Mouse (Mus musculus) heart, embryonic 12.5 days (tissue): ENCODE results near the gene Rnase12. TPM values are rescaled to one million over a fixed set of nuclear protein-coding genes. Genes with fewer than 3 reads are reported as not detected.
"Not testable (repeated sequence)": the region's sequence is repeated elsewhere in the genome, so short reads cannot be mapped to it uniquely, and the experiment has no call there.

Experiments used
- ATAC-seq: fragments of 200-750 bp; cut with Nextera tagmentation; 2 replicates; pipeline ENCODE4 v1.8.0; 2017; ENCODE audit warnings: moderate TSS enrichment, moderate library complexity; ENCODE audit not compliant: insufficient number of reproducible peaks, low FRiP score
- H3K27ac ChIP-seq: fragments of 300-500 bp; sonication (generic); 2 replicates; pipeline ENCODE4 v1.5.1; 2016; ENCODE audit warnings: mild to moderate bottlenecking, moderate library complexity; ENCODE audit not compliant: poor library complexity, severe bottlenecking
- H3K27me3 ChIP-seq: fragments of 300-500 bp; sonication (generic); replicated peaks from 2 replicates; pipeline ENCODE4 v1.6.1; 2016; ENCODE audit warnings: mild to moderate bottlenecking, moderate library complexity
- H3K36me3 ChIP-seq: fragments of 300-500 bp; sonication (generic); 2 replicates; pipeline ENCODE4 v1.6.1; 2016; ENCODE audit warnings: mild to moderate bottlenecking, moderate library complexity
- H3K4me1 ChIP-seq: fragments of 300-500 bp; sonication (generic); replicated peaks from 2 replicates; pipeline ENCODE4 v1.6.1; 2016; ENCODE audit warnings: mild to moderate bottlenecking
- H3K4me2 ChIP-seq: fragments of 300-500 bp; sonication (generic); 2 replicates; pipeline ENCODE4 v1.6.1; 2016; ENCODE audit warnings: mild to moderate bottlenecking, moderate library complexity
- H3K4me3 ChIP-seq: fragments of 300-500 bp; sonication (generic); 2 replicates; pipeline ENCODE4 v1.5.1; 2016; ENCODE audit warnings: mild to moderate bottlenecking
- H3K9ac ChIP-seq: fragments of 300-500 bp; sonication (generic); 2 replicates; pipeline ENCODE4 v1.6.1; 2016; ENCODE audit warnings: mild to moderate bottlenecking, moderate library complexity
- H3K9me3 ChIP-seq: fragments of 300-500 bp; sonication (generic); replicated peaks from 2 replicates; pipeline ENCODE4 v1.6.1; 2016; ENCODE audit warnings: mild to moderate bottlenecking, moderate library complexity
- WGBS: fragments of 180-500 bp; shearing (Covaris S2); methylation state at CpG from one replicate; pipeline ENCODE4 v1.1.7; 2016; 5-methylcytosine and 5-hydroxymethylcytosine counted together
- polyA plus RNA-seq: library from polyadenylated mRNA; unstranded; fragments of >200 nt; fragmentation: Nextera tagmentation; extraction: Ambion mirVana; gene quantifications from 2 replicates; pipeline ENCODE4 v1.2.1, GENCODE M21; 2016

Gene Rnase12
- polyA plus RNA-seq, result 0.51 and 0.70 TPM in 2 replicates

DNA sequence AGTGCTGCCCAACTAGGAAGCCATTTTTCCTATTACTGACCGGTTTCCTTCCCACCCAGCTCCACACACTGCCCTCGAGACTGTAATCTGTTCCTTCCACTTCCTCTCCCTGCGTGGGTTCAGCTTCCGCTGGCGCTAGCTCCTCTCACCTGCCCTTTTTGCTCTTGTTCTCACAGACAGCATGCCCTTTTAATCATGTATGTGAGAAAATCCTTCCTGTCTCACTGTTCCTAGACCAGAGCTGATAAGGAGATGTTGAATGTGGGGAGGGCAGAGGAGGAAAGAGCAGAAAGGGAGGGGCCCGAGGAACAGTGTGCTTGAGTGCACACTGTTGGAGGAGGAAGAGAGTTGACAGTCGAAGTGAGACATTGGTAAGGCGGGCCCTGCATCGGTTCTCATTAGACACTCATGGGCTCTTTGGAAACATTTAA lies at the start of gene Rnase12:
TSS of gene Rnase12 (minus strand) at position 261 of the 431 bp plus-strand sequence.
- Histone ChIP-seq H3K27me3 (no peaks in the 10 kb centered on the region), H3K4me3 (no peak within 1 kb of the TSS), H3K4me1 (peaks cover 16% of the 10 kb centered on the region), H3K36me3 (no peaks in the 10 kb centered on the region), H3K4me2 (no peak within 1 kb of the TSS), H3K9me3 (no peaks in the 10 kb centered on the region), H3K27ac (no peak within 1 kb of the TSS), H3K9ac (no peak within 1 kb of the TSS)
- WGBS, result 39% methylated on average over 9 of the region's 9 CpGs
- 0 out of 2 replicates have a peak, but pooled peaks have one; percentile 62 for ATAC-seq

DNA sequence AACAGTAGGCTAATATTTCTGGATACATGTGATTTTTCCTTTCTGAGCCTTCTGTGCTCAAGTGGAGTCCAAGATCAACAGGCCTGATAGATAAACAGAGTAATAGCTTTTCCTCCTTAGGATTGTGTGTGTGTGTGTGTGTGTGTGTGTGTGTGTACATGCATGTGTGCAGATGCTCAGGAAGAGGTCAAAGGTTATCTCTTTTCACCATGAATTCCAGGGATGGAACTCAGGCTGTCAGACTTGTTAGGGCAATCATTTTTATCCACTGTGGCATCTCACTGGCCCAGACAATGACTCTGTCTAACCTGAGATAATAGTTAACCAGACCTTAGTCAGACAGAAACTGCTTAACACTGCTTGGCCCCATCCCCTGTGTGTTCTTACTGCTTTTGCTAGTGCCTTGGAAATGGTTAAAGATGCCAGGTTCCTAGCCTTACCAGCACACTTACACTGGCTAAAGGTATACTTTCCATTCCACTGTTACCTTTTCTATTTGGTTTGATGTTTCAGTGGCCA lies 49.0 kb upstream of the Rnase12 start:
- Histone ChIP-seq H3K9me3 (no peaks in the 10 kb centered on the region), H3K27me3 (no peaks in the 10 kb centered on the region), H3K4me3 (no peak overlapping the region), H3K9ac (no peak overlapping the region), H3K4me2 (no peak overlapping the region), H3K36me3 (no peaks in the 10 kb centered on the region), H3K27ac (no peak overlapping the region), H3K4me1 (no peaks in the 10 kb centered on the region)
- ATAC-seq, result no peak

DNA sequence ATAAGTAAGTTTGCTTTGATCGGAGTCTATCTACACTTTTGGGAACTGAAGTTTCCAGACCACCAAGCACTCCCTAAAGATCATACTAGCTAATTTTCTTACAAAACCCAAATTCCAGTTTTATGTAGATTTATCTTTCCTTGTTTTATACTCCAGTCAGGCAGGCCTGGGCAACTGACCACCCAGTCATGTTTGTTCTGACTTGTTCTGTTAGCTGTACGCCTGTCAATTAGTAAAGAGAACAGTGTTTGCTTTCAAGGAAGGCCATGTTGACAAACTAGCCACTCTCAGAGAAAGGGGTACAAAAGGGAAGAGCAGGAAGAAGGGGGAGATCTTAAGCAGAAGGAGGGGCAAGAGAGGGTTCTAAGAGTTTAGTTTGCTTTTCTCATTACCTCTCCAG lies 46.9 kb upstream of the Rnase12 start:
- H3K4me3 ChIP-seq, result no peak overlapping the region
- 82% methylated on average over 2 of the region's 2 CpGs for WGBS
- no peak for ATAC-seq
- H3K27ac ChIP-seq, result no peak overlapping the region
- H3K27me3 ChIP-seq, result no peaks in the 10 kb centered on the region
- H3K36me3 ChIP-seq, result no peaks in the 10 kb centered on the region
- no peaks in the 10 kb centered on the region for H3K4me1 ChIP-seq
- H3K9me3 ChIP-seq, result no peaks in the 10 kb centered on the region
- no peak overlapping the region for H3K4me2 ChIP-seq
- no peak overlapping the region for H3K9ac ChIP-seq

DNA sequence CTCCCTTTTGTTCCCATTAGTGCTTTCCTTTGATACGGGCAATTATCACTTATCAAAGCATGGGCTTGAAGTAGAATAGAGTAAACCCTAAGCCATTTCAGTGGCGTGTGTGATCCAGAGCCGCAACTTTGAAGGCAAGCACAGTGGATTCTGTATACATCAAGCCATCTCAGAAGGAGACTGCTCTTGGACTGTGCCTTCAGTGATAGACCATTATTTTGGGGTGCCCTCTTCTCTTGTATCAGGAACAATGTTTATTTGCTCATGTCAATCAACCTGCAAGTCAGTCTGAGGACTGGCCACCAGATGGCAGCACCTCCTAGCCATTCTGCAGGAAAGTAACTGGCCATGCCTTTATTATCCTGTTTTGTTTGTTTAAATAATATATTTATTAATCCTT lies 45.8 kb upstream of the Rnase12 start:
- no peak overlapping the region for H3K9ac ChIP-seq
- WGBS, result 51% methylated on average over 3 of the region's 3 CpGs
- H3K4me2 ChIP-seq, result no peak overlapping the region
- H3K4me1 ChIP-seq, result no peaks in the 10 kb centered on the region
- ATAC-seq, result no peak
- H3K27me3 ChIP-seq, result no peaks in the 10 kb centered on the region
- H3K36me3 ChIP-seq, result no peaks in the 10 kb centered on the region
- H3K27ac ChIP-seq, result no peak overlapping the region
- no peak overlapping the region for H3K4me3 ChIP-seq
- H3K9me3 ChIP-seq, result no peaks in the 10 kb centered on the region

DNA sequence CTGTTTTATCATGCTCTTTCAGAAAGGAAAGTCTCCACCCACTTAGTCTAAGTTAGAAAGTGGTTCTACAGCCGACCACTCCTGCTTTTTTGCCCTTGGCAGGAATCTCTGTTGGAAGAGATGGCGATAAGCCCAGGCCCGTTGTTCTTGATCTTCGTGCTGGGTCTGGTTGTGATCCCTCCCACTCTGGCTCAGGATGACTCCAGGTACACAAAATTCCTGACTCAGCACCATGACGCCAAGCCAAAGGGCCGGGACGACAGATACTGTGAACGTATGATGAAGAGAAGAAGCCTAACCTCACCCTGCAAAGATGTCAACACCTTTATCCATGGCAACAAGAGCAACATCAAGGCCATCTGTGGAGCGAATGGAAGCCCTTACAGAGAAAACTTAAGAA lies 43.8 kb upstream of the Rnase12 start:
- no peak for ATAC-seq
- H3K9ac ChIP-seq, result no peak overlapping the region
- H3K4me3 ChIP-seq, result no peak overlapping the region
- no peak overlapping the region for H3K27ac ChIP-seq
- no peaks in the 10 kb centered on the region for H3K4me1 ChIP-seq
- H3K27me3 ChIP-seq, result no peaks in the 10 kb centered on the region
- H3K9me3 ChIP-seq, result no peaks in the 10 kb centered on the region
- H3K36me3 ChIP-seq, result no peaks in the 10 kb centered on the region
- WGBS, result 60% methylated on average over 9 of the region's 9 CpGs
- H3K4me2 ChIP-seq, result no peak overlapping the region

DNA sequence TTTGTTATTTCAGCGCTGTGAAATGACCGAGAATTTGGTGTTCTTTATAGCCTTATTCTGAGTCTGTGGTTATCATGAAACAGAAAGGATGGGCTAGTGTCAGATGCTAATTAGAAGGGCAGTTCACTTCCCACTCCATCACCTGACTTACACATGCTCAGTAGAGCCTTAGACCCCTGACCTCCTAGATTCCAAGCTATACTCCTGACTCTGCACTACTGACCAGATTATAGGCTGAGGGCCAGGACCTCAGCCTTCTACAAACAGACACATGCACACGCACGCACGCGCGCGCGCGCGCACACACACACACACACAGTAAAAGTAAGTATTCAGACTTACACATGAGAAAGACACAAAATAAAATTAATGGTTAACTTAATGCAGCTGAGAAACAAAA lies 41.5 kb upstream of the Rnase12 start:
- no peak overlapping the region for H3K9ac ChIP-seq
- no peak overlapping the region for H3K4me3 ChIP-seq
- no peak for ATAC-seq
- no peaks in the 10 kb centered on the region for H3K9me3 ChIP-seq
- no peaks in the 10 kb centered on the region for H3K36me3 ChIP-seq
- no peak overlapping the region for H3K27ac ChIP-seq
- no peaks in the 10 kb centered on the region for H3K4me1 ChIP-seq
- WGBS, result 90% methylated on average over 11 of the region's 11 CpGs
- H3K4me2 ChIP-seq, result no peak overlapping the region
- H3K27me3 ChIP-seq, result no peaks in the 10 kb centered on the region

DNA sequence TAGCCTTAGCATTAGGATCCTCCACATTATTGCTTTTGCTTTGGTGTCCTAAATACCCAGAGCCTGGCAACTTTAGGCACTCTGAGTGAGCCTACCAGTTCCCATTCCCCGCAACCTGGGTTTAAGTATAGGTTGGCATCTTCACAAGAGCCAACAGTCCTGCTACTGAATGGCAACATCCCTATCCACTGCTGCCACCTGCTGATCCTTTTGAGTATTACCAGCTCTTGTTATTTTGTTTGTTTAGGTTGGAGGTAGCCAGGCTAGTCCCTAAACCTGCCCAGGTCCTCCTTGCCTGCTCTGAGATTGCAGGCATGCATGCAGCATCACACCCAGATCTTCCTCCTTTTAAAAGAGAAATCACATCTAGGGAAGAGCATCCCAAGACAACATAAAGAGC lies 40.8 kb upstream of the Rnase12 start:
- not testable (repeated sequence) for H3K27ac ChIP-seq, H3K9me3 ChIP-seq, H3K36me3 ChIP-seq, ATAC-seq, H3K27me3 ChIP-seq, H3K4me2 ChIP-seq, H3K9ac ChIP-seq, H3K4me3 ChIP-seq, H3K4me1 ChIP-seq
- WGBS, result 29% methylated on average over 1 of the region's 1 CpGs

DNA sequence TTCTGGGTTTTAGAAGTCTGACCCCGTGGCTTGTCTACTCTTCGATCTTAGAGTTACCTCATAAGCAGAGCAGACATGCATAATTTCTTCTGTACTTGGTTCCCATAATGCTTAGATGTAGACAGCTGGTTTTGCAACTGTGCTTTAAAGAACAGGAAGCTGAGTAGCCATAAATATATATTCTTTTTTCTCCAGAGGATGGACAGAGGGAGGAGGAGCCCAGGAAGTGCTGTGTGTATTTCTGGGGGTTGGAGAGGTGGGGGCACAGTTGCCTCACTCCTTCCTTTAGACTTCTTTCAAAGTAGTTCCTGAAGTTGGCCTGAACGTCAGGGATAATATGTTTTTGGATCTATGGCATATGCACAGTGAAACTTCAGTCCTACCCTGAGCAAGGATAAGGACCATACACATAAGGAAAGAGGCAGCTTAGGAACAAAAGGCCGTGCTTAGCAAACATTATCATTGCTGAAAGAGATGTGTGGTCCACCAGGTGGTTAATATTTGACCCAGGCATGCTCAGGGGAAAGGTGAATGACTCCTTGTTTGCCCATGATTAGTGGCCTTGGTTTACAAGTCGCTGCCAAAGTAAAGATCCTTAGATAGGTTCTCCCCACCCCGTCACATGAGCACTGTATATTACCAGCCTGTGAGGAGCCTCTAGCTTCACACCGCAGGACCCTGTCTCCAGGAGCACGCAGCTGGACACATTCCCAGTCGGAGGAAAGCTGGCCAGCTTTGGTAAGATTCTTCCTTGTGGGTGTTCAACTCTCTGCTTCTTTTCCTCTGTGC lies 38.5 kb upstream of the Rnase12 start:
- Histone ChIP-seq H3K27me3 (no peaks in the 10 kb centered on the region), H3K9me3 (no peaks in the 10 kb centered on the region), H3K4me3 (no peak overlapping the region), H3K4me2 (no peak overlapping the region), H3K9ac (no peak overlapping the region), H3K27ac (no peak overlapping the region), H3K4me1 (peaks cover 4% of the 10 kb centered on the region; the same call in 1 of the 2 replicates), H3K36me3 (no peaks in the 10 kb centered on the region)
- no peak for ATAC-seq
- 67% methylated on average over 9 of the region's 9 CpGs for WGBS

DNA sequence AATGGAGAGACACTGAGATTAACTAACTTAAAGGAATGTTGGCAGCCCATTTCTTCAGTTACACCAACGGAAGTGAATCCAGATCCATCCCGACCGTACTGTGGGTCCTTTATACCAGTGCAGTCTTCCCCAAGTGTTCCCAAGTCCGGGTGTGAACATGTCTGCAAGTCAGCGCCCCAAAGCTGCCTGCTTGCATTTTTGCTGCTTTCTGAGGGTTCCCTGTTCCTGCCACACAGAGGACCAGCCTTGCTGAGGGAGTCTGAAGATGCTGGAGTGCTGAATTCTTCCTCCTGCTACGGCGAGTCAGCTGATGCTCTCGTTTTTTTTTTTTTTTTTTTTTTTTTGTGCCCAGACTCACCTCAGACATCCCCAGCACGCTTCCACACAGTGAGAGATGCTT lies 37.5 kb upstream of the Rnase12 start:
- no peak for ATAC-seq
- H3K4me1 ChIP-seq, result peaks cover 4% of the 10 kb centered on the region; the same call in 1 of the 2 replicates
- H3K4me3 ChIP-seq, result no peak overlapping the region
- no peak overlapping the region for H3K9ac ChIP-seq
- WGBS, result 65% methylated on average over 9 of the region's 9 CpGs
- H3K36me3 ChIP-seq, result no peaks in the 10 kb centered on the region
- no peaks in the 10 kb centered on the region for H3K9me3 ChIP-seq
- no peak overlapping the region for H3K4me2 ChIP-seq
- H3K27me3 ChIP-seq, result no peaks in the 10 kb centered on the region
- no peak overlapping the region for H3K27ac ChIP-seq

DNA sequence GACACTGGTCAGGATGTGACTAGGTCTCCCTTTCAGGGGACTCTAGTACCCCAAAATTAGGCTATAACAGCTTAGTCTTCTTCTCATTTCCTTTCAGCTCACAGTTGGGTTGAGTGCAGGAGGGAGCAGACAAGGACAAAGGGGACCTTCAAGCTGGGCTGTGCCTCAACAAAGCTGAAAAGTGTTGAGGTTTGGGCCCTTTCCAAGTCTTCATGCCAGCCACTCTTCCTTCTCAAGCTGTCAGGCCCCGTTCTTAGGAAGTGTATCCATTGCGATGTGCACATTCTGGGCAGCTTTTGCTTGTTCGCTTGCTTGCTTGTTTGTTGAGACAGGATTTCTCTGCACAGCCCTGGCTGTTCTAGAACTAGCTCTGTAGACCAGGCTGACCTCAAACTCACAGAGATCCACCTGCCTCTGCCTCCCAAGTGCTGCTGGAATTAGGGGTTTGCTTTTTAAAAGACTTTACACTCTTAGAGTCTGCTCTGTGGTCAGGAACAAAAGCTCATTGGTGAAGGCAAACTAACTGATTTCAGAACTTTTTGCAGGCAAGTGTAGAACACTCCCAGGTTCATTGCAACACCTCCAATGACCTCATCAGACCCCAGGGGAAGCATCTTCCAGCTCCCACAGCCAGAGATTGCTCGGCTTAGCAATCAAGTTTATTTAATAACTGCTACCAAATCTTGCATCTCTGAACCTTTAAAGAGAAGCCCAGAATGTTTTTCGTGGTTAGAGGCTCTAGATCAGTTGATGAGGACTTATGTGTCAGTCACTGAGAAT lies 36.8 kb upstream of the Rnase12 start:
- no peaks in the 10 kb centered on the region for H3K27me3 ChIP-seq
- no peak overlapping the region for H3K4me3 ChIP-seq
- H3K4me2 ChIP-seq, result no peak overlapping the region
- no peaks in the 10 kb centered on the region for H3K9me3 ChIP-seq
- H3K9ac ChIP-seq, result no peak overlapping the region
- no peak overlapping the region for H3K27ac ChIP-seq
- 76% methylated on average over 5 of the region's 5 CpGs for WGBS
- H3K4me1 ChIP-seq, result peaks cover 4% of the 10 kb centered on the region; the same call in 1 of the 2 replicates
- no peak for ATAC-seq
- H3K36me3 ChIP-seq, result no peaks in the 10 kb centered on the region

DNA sequence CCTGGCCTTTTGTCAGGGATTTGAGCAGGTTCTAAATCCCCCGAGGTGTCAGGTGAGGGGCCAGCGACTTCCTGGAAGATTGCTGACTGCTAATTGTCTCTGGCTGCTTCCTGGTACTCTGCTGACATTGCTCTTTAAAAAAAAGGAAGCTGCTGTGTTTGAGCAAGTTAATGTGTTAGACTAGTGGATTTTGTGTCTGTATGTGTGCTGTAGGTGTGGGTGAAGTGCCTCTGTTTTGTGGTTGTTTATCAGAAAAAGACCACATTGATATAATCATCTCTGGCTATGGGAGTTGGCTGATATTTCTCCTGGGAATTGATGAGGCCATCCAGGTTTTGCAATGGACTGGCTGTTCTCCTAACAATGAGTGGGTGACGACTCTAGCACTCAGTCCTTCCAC lies 36.0 kb upstream of the Rnase12 start:
- Histone ChIP-seq H3K9me3 (no peaks in the 10 kb centered on the region), H3K4me1 (peaks cover 4% of the 10 kb centered on the region; the same call in 1 of the 2 replicates), H3K27ac (no peak overlapping the region), H3K4me3 (no peak overlapping the region), H3K4me2 (no peak overlapping the region), H3K9ac (no peak overlapping the region), H3K27me3 (no peaks in the 10 kb centered on the region), H3K36me3 (no peaks in the 10 kb centered on the region)
- no peak for ATAC-seq
- 31% methylated on average over 3 of the region's 3 CpGs for WGBS
